Mouse (Mus musculus) limb, embryonic 14.5 days (tissue): Measurements from ENCODE around the gene Gpr84. TPM values are rescaled to one million over a fixed set of nuclear protein-coding genes. Genes with fewer than 3 reads are reported as not detected.

ENCODE experiments used
- ATAC-seq: fragments of 200-750 bp; cut with Nextera tagmentation; 2 replicates; pipeline ENCODE4 v1.8.0; 2017; ENCODE audit warnings: low read depth, moderate number of reproducible peaks, moderate TSS enrichment; ENCODE audit not compliant: low FRiP score
- DNase-seq: peaks from one replicate; pipeline ENCODE4 v3.0.0-alpha.2; 2015; ENCODE audit warnings: low spot score
- H3K27ac ChIP-seq: fragments of 300-500 bp; sonication (generic); replicated peaks from 2 replicates; pipeline ENCODE4 v1.5.1; 2014; ENCODE audit warnings: low read depth, mild to moderate bottlenecking, low read length, moderate library complexity, mixed read lengths
- H3K27me3 ChIP-seq: fragments of 300-500 bp; sonication (generic); 2 replicates; pipeline ENCODE4 v1.6.1; 2014; ENCODE audit warnings: low read length, mixed read lengths; ENCODE audit not compliant: control insufficient read depth, insufficient read depth
- H3K36me3 ChIP-seq: fragments of 300-500 bp; sonication (generic); 2 replicates; pipeline ENCODE4 v1.6.1; 2014; ENCODE audit warnings: mild to moderate bottlenecking, low read length, moderate library complexity, mixed read lengths; ENCODE audit not compliant: control insufficient read depth, insufficient read depth
- H3K4me1 ChIP-seq: fragments of 300-500 bp; sonication (generic); 2 replicates; pipeline ENCODE4 v1.6.1; 2014; ENCODE audit warnings: antibody characterized with exemption, low read length, mixed read lengths; ENCODE audit not compliant: control insufficient read depth, insufficient read depth
- H3K4me2 ChIP-seq: fragments of 300-500 bp; sonication (generic); replicated peaks from 2 replicates; pipeline ENCODE4 v1.6.1; 2014; ENCODE audit warnings: low read depth, mild to moderate bottlenecking, low read length, moderate library complexity; ENCODE audit not compliant: severe bottlenecking
- H3K4me3 ChIP-seq: fragments of 300-500 bp; sonication (generic); replicated peaks from 2 replicates; pipeline ENCODE4 v1.5.1; 2014; ENCODE audit warnings: low read length
- H3K9ac ChIP-seq: fragments of 300-500 bp; sonication (generic); 2 replicates; pipeline ENCODE4 v1.6.1; 2014; ENCODE audit warnings: mild to moderate bottlenecking, low read depth, low read length, moderate library complexity; ENCODE audit not compliant: severe bottlenecking
- H3K9me3 ChIP-seq: fragments of 300-500 bp; sonication (generic); 2 replicates; pipeline ENCODE4 v1.6.1; 2016; ENCODE audit warnings: low read length; ENCODE audit not compliant: control insufficient read depth
- POLR2A ChIP-seq: fragments of 200-500 bp; IDR thresholded peaks from 2 replicates; pipeline ENCODE4 v1.8.0; 2012; ENCODE audit warnings: inconsistent platforms, mild to moderate bottlenecking, moderate library complexity, borderline replicate concordance; ENCODE audit not compliant: insufficient read depth, insufficient read length; ENCODE audit errors: extremely low read depth
- WGBS: fragments of 180-500 bp; shearing (Covaris S2); extraction: QIAGEN DNeasy Blood & Tissue Kit; methylation state at CpG from one replicate; pipeline ENCODE4 v1.1.7; 2014; 5-methylcytosine and 5-hydroxymethylcytosine counted together
- polyA plus RNA-seq, 2 experiments: library from polyadenylated mRNA; depleted of rRNA in 1 of 2; stranded (reverse) in 1 of 2; unstranded in 1 of 2; fragments of >200 nt; fragmentation: Nextera tagmentation in 1 of 2; extraction: Ambion mirVana in 1 of 2; gene quantifications; 2 replicates each; pipeline versions ENCODE4 v1.2.1 to v1.2.3; 2012 to 2014

Gpr84 gene
- polyA plus RNA-seq, 2 experiments: 0.34 to 0.51 TPM

GRCm38 (mm10) chr15:103317731-103318130 is 7.3 kb upstream of the Gpr84 start:
- ATAC-seq: no peak
- H3K36me3 ChIP-seq: peaks cover 50% of the 10 kb centered on the region

GRCm38 (mm10) chr15:103317120-103317519 is 6.7 kb upstream of the Gpr84 start:
- Histone ChIP-seq H3K4me2 (no peak overlapping the region), H3K9me3 (no peaks in the 10 kb centered on the region), H3K4me3 (no peak overlapping the region), H3K27me3 (no peaks in the 10 kb centered on the region), H3K9ac (no peak overlapping the region), H3K27ac (no peak overlapping the region), H3K4me1 (peaks cover 35% of the 10 kb centered on the region), H3K36me3 (peaks cover 50% of the 10 kb centered on the region)
- no peak for DNase-seq
- no peak for TF ChIP-seq POLR2A
- no peak for ATAC-seq

More at GRCm38 (mm10) chr15:103317731-103318130, 7.3 kb upstream of the Gpr84 start:
- H3K4me1 ChIP-seq: peaks cover 42% of the 10 kb centered on the region
- no peak overlapping the region for H3K27ac ChIP-seq
- TF ChIP-seq POLR2A: no peak
- no peak overlapping the region for H3K9ac ChIP-seq
- 95% methylated on average over 8 of the region's 8 CpGs for WGBS
- no peak overlapping the region for H3K4me2 ChIP-seq
- no peaks in the 10 kb centered on the region for H3K27me3 ChIP-seq
- H3K9me3 ChIP-seq: no peaks in the 10 kb centered on the region
- no peak overlapping the region for H3K4me3 ChIP-seq
- DNase-seq: no peak

- ATAC-seq (no peak), DNase-seq (peak; percentile 50)
Observed at GRCm38 (mm10) chr15:103315979-103316776, 5.8 kb upstream of the Gpr84 start.

GRCm38 (mm10) chr15:103315011-103315502 is 4.6 kb upstream of the Gpr84 start:
- H3K27me3 ChIP-seq: no peaks in the 10 kb centered on the region
- no peaks in the 10 kb centered on the region for H3K9me3 ChIP-seq
- H3K4me1 ChIP-seq: peaks cover 25% of the 10 kb centered on the region
- no peak overlapping the region for H3K27ac ChIP-seq
- TF ChIP-seq POLR2A: no peak
- H3K9ac ChIP-seq: peak overlapping the region; percentile 34; the same call in 1 of the 2 replicates
- H3K4me3 ChIP-seq: peak overlapping the region; percentile 22
- ATAC-seq (peak; percentile 73), DNase-seq (peak; percentile 59)
- H3K4me2 ChIP-seq: peak overlapping the region; percentile 50
- 6% methylated on average over 15 of the region's 18 CpGs for whole genome bisulfite sequencing
- H3K36me3 ChIP-seq: peaks cover 47% of the 10 kb centered on the region

More at GRCm38 (mm10) chr15:103315979-103316776, 5.8 kb upstream of the Gpr84 start:
- peaks cover 50% of the 10 kb centered on the region for H3K36me3 ChIP-seq
- H3K9me3 ChIP-seq: no peaks in the 10 kb centered on the region
- no peaks in the 10 kb centered on the region for H3K27me3 ChIP-seq
- H3K4me3 ChIP-seq: no peak overlapping the region
- H3K9ac ChIP-seq: no peak overlapping the region
- peaks cover 26% of the 10 kb centered on the region for H3K4me1 ChIP-seq
- 67% methylated on average over 10 of the region's 10 CpGs for WGBS
- no peak overlapping the region for H3K4me2 ChIP-seq
- H3K27ac ChIP-seq: no peak overlapping the region
- TF ChIP-seq POLR2A: no peak

- TF ChIP-seq POLR2A: no peak
- Histone ChIP-seq H3K36me3 (peaks cover 44% of the 10 kb centered on the region), H3K27me3 (no peaks in the 10 kb centered on the region), H3K27ac (no peak overlapping the region), H3K4me2 (peak overlapping the region; percentile 50), H3K9me3 (no peaks in the 10 kb centered on the region), H3K9ac (0 out of 2 replicates have a peak overlapping the region, but pooled peaks have one; percentile 34), H3K4me1 (peaks cover 25% of the 10 kb centered on the region), H3K4me3 (peak overlapping the region; percentile 22)
- DNase-seq: no peak
- no peak for ATAC-seq
- WGBS: 50% methylated on average over 22 of the region's 22 CpGs
Observed at GRCm38 (mm10) chr15:103314181-103314580, 3.8 kb upstream of the Gpr84 start.
